Mouse (Mus musculus) heart, embryonic 12.5 days (tissue): ENCODE data around the gene Scyl1. TPM values are rescaled to one million over a fixed set of nuclear protein-coding genes. Genes with fewer than 3 reads are reported as not detected.

Experiments used
- ATAC-seq: fragments of 200-750 bp; cut with Nextera tagmentation; 2 replicates; pipeline ENCODE4 v1.8.0; 2017; ENCODE audit warnings: moderate TSS enrichment, moderate library complexity; ENCODE audit not compliant: insufficient number of reproducible peaks, low FRiP score
- H3K27ac ChIP-seq: fragments of 300-500 bp; sonication (generic); 2 replicates; pipeline ENCODE4 v1.5.1; 2016; ENCODE audit warnings: mild to moderate bottlenecking, moderate library complexity; ENCODE audit not compliant: poor library complexity, severe bottlenecking
- H3K27me3 ChIP-seq: fragments of 300-500 bp; sonication (generic); replicated peaks from 2 replicates; pipeline ENCODE4 v1.6.1; 2016; ENCODE audit warnings: mild to moderate bottlenecking, moderate library complexity
- H3K36me3 ChIP-seq: fragments of 300-500 bp; sonication (generic); 2 replicates; pipeline ENCODE4 v1.6.1; 2016; ENCODE audit warnings: mild to moderate bottlenecking, moderate library complexity
- H3K4me1 ChIP-seq: fragments of 300-500 bp; sonication (generic); replicated peaks from 2 replicates; pipeline ENCODE4 v1.6.1; 2016; ENCODE audit warnings: mild to moderate bottlenecking
- H3K4me2 ChIP-seq: fragments of 300-500 bp; sonication (generic); 2 replicates; pipeline ENCODE4 v1.6.1; 2016; ENCODE audit warnings: mild to moderate bottlenecking, moderate library complexity
- H3K4me3 ChIP-seq: fragments of 300-500 bp; sonication (generic); 2 replicates; pipeline ENCODE4 v1.5.1; 2016; ENCODE audit warnings: mild to moderate bottlenecking
- H3K9ac ChIP-seq: fragments of 300-500 bp; sonication (generic); 2 replicates; pipeline ENCODE4 v1.6.1; 2016; ENCODE audit warnings: mild to moderate bottlenecking, moderate library complexity
- H3K9me3 ChIP-seq: fragments of 300-500 bp; sonication (generic); replicated peaks from 2 replicates; pipeline ENCODE4 v1.6.1; 2016; ENCODE audit warnings: mild to moderate bottlenecking, moderate library complexity
- WGBS: fragments of 180-500 bp; shearing (Covaris S2); methylation state at CpG from one replicate; pipeline ENCODE4 v1.1.7; 2016; 5-methylcytosine and 5-hydroxymethylcytosine counted together
- polyA plus RNA-seq: library from polyadenylated mRNA; unstranded; fragments of >200 nt; fragmentation: Nextera tagmentation; extraction: Ambion mirVana; gene quantifications from 2 replicates; pipeline ENCODE4 v1.2.1, GENCODE M21; 2016

The Scyl1 gene
- polyA plus RNA-seq, 1 experiment from 2014 or later: 68.9 TPM

- no peaks in the 10 kb centered on the region for H3K27me3 ChIP-seq
- peaks cover 31% of the 10 kb centered on the region for H3K4me1 ChIP-seq
- peaks cover 97% of the 10 kb centered on the region for H3K36me3 ChIP-seq
- H3K27ac ChIP-seq: no peak overlapping the region
- H3K9me3 ChIP-seq: no peaks in the 10 kb centered on the region
- H3K9ac ChIP-seq: no peak overlapping the region
- no peak overlapping the region for H3K4me2 ChIP-seq
- 84% methylated on average over 8 of the region's 8 CpGs for WGBS
- ATAC-seq: no peak
- no peak overlapping the region for H3K4me3 ChIP-seq
Measured at GRCm38 (mm10) chr19:5710581-5710980, 60.6 kb downstream of the Scyl1 start.

GRCm38 (mm10) chr19:5710068-5710467, 61.2 kb downstream of the Scyl1 start:
- H3K4me2 ChIP-seq: no peak overlapping the region
- peaks cover 92% of the 10 kb centered on the region for H3K36me3 ChIP-seq
- H3K27me3 ChIP-seq: no peaks in the 10 kb centered on the region
- WGBS: 95% methylated on average over 6 of the region's 6 CpGs
- ATAC-seq: no peak
- H3K27ac ChIP-seq: no peak overlapping the region
- no peaks in the 10 kb centered on the region for H3K9me3 ChIP-seq
- no peak overlapping the region for H3K4me3 ChIP-seq
- H3K9ac ChIP-seq: no peak overlapping the region
- H3K4me1 ChIP-seq: peaks cover 35% of the 10 kb centered on the region

Other genes starting within 250 kb of the Scyl1 start
- not detected in 2 replicates for gene Ovol1, start 210.8 kb downstream of the Scyl1 start, polyA plus RNA-seq
- gene Ap5b1, start 203.4 kb downstream of the Scyl1 start, polyA plus RNA-seq: 2.2 and 2.5 TPM in 2 replicates
- 102 and 110 TPM in 2 replicates for gene Rnaseh2c, start 169.5 kb downstream of the Scyl1 start, polyA plus RNA-seq
- gene Kat5, start 161.2 kb downstream of the Scyl1 start, polyA plus RNA-seq: 31.5 and 36.1 TPM in 2 replicates
- gene Rela, start 133.9 kb downstream of the Scyl1 start, polyA plus RNA-seq: 41.3 and 42.5 TPM in 2 replicates
- 25.5 and 28.1 TPM in 2 replicates for gene Sipa1, start 107.7 kb downstream of the Scyl1 start, polyA plus RNA-seq
- 30.6 and 32.8 TPM in 2 replicates for gene Map3k11, start 82.7 kb downstream of the Scyl1 start, polyA plus RNA-seq
- 22.0 and 22.3 TPM in 2 replicates for gene Pcnx3, start 82.5 kb downstream of the Scyl1 start, polyA plus RNA-seq
- 0.17 TPM in 1 of 2 replicates, not detected in the other for gene Kcnk7, start 67.1 kb downstream of the Scyl1 start, polyA plus RNA-seq
- gene Ehbp1l1, start 45.1 kb downstream of the Scyl1 start, polyA plus RNA-seq: 121 and 123 TPM in 2 replicates
- gene Fam89b, start 41.8 kb downstream of the Scyl1 start, polyA plus RNA-seq: 78.9 and 81.3 TPM in 2 replicates
- gene Ltbp3, start 30.5 kb downstream of the Scyl1 start, polyA plus RNA-seq: 24.3 and 27.7 TPM in 2 replicates
- gene Frmd8, start 103.9 kb upstream of the Scyl1 start, polyA plus RNA-seq: 33.7 and 34.2 TPM in 2 replicates
- 3.5 and 3.9 TPM in 2 replicates for gene Slc25a45, start 106.4 kb upstream of the Scyl1 start, polyA plus RNA-seq
- 1.5 and 1.9 TPM in 2 replicates for gene Tigd3, start 122.7 kb upstream of the Scyl1 start, polyA plus RNA-seq
- 111 and 118 TPM in 2 replicates for gene Dpf2, start 141.6 kb upstream of the Scyl1 start, polyA plus RNA-seq
- 6.5 and 7.3 TPM in 2 replicates for gene Cdc42ep2, start 153.4 kb upstream of the Scyl1 start, polyA plus RNA-seq
- 49.3 and 51.1 TPM in 2 replicates for gene Pola2, start 192.8 kb upstream of the Scyl1 start, polyA plus RNA-seq
- not detected in 2 replicates for gene Slc22a20, start 214.7 kb upstream of the Scyl1 start, polyA plus RNA-seq
- 8.2 and 8.4 TPM in 2 replicates for gene Capn1, start 244.5 kb upstream of the Scyl1 start, polyA plus RNA-seq